9 mouse cellular contexts compared by ENCODE assay signal in the genomic region with DNA sequence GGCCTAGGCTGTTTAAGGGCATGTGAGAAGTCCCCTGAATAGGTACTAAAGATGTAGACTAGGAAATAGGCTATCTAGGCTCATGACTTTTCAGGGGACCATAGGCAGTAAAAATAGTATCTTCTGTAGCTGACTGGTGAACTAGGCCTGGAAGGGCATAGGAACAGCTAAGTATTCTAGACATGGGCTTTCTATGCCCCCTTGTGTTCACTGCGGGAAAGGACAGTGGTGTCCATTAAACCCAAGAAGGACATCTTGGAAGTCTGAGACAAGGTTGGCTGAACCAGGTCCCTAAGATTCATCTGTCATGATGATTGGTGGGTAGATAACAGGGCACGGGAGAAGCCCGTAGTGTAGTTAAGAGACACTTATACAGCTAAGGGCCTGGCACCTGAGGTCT. TPM values are rescaled to one million over a fixed set of nuclear protein-coding genes. Genes with fewer than 3 reads are reported as not detected.
A peak's percentile ranks its signal among the peaks of the same experiment; 100 is the strongest.
DNase-seq lines count a peak whose midpoint lies in the region; ATAC-seq and TF ChIP-seq lines count a peak whose summit lies in the region.
"Had no signal": no experiment of that assay in that cellular context is flagged by ENCODE, and none has a peak within 500 bp of the region (broad histone marks: within the 10 kb centered on the region; RNA-seq: fewer than 3 reads in every experiment).

No protein-coding gene starts in this region.

- H3K4me2 ChIP-seq in forebrain, postnatal 0 days (ENCODE audit: low read depth), result no peak overlapping the region
- H3K4me2 ChIP-seq in forebrain, embryonic 12.5 days, result no peak overlapping the region

- 73% methylated on average over 3 of the region's 3 CpGs for WGBS in forebrain, postnatal 0 days
- 72% methylated on average over 3 of the region's 3 CpGs for WGBS in forebrain, embryonic 12.5 days

- H3K27me3 ChIP-seq in forebrain, postnatal 0 days (ENCODE audit: insufficient read depth, low read length), result no peaks in the 10 kb centered on the region
- no peaks in the 10 kb centered on the region for H3K27me3 ChIP-seq in forebrain, embryonic 12.5 days
- H3K27me3 ChIP-seq in G1E (ENCODE audit: insufficient read depth, low read length), result no peaks in the 10 kb centered on the region

- H3K4me3 ChIP-seq in forebrain, postnatal 0 days (ENCODE audit: low read depth, low read length), result no peak overlapping the region
- H3K4me3 ChIP-seq in forebrain, embryonic 12.5 days (replicated peaks), result no peak overlapping the region
- no peak overlapping the region for H3K4me3 ChIP-seq in G1E (ENCODE audit: low read depth, low read length)

- no peak overlapping the region for H3K9ac ChIP-seq in forebrain, postnatal 0 days
- H3K9ac ChIP-seq in forebrain, embryonic 12.5 days, result no peak overlapping the region

- no peaks in the 10 kb centered on the region for H3K4me1 ChIP-seq in forebrain, postnatal 0 days (ENCODE audit: insufficient read depth)
- no peaks in the 10 kb centered on the region for H3K4me1 ChIP-seq in forebrain, embryonic 12.5 days
- H3K4me1 ChIP-seq in G1E (ENCODE audit: insufficient read depth, low read depth, low read length), result no peaks in the 10 kb centered on the region

- peak; percentile 59 for ATAC-seq in forebrain, postnatal 0 days
- ATAC-seq in forebrain, embryonic 12.5 days (ENCODE audit: low FRiP score), result no peak
- no peak for ATAC-seq in G1E (ENCODE audit: extremely low read depth, insufficient number of reproducible peaks, low FRiP score, poor library complexity, severe bottlenecking)
- peak; percentile 87 for ATAC-seq in megakaryocyte progenitor cell, adult 5-6 weeks (replicated peaks; ENCODE audit: poor library complexity)

- no peak overlapping the region for H3K27ac ChIP-seq in forebrain, postnatal 0 days (ENCODE audit: low read depth, low read length)
- H3K27ac ChIP-seq in forebrain, embryonic 12.5 days, result no peak overlapping the region

- peak; percentile 77 for TF ChIP-seq CTCF in forebrain, postnatal 0 days (IDR thresholded peaks at IDR 0.05; ENCODE audit: low read depth)
- TF ChIP-seq CTCF in G1E (IDR thresholded peaks at IDR 0.05; ENCODE audit: low read depth, low read length), result 0 out of 2 replicates have a peak, but pooled peaks have one; percentile 35

- DNase-seq in forebrain, postnatal 0 days, result peak; percentile 61
- peak; percentile 7 for DNase-seq in G1E (ENCODE audit: low spot score)
- peak; percentile 11 to 39 for DNase-seq in cerebellum, postnatal 36 days
- DNase-seq in heart, postnatal 14 days, result peak; percentile 35 to 56
- DNase-seq in layer of hippocampus, postnatal 14 days (ENCODE audit: low spot score in 2 of 2), result peak; percentile 40 to 49
- peak; percentile 10 for DNase-seq in spleen, adult 12 weeks (ENCODE audit: low spot score)

- intact Hi-C loops in heart, postnatal 14 days (cut with DNase I), result loop anchor here (2.0 kb wide), 2 partner anchors 79 to 157 kb away; a partner anchor contains a TSS

- no peaks in the 10 kb centered on the region for H3K9me3 ChIP-seq in forebrain, postnatal 0 days (ENCODE audit: low read length)
- H3K9me3 ChIP-seq in forebrain, embryonic 12.5 days, result no peaks in the 10 kb centered on the region
- H3K9me3 ChIP-seq in G1E (replicated peaks), result no peaks in the 10 kb centered on the region

- H3K36me3 ChIP-seq in forebrain, postnatal 0 days (ENCODE audit: insufficient read depth), result peaks cover 64% of the 10 kb centered on the region
- peaks cover 46% of the 10 kb centered on the region for H3K36me3 ChIP-seq in forebrain, embryonic 12.5 days (replicated peaks)
- peaks cover 86% of the 10 kb centered on the region for H3K36me3 ChIP-seq in G1E (replicated peaks)

RNA-seq across cellular contexts. Expression of a gene that starts 10.1 kb away (rescaled TPM):
- total RNA-seq in forebrain, postnatal 0 days (2014; rRNA removed), result not detected in 2 replicates
- not detected in 2 replicates for polyA plus RNA-seq in forebrain, postnatal 0 days (2015; fragmentation: Nextera tagmentation; extraction: Ambion mirVana)
- polyA plus RNA-seq in forebrain, embryonic 12.5 days (2016; fragmentation: Nextera tagmentation; extraction: Ambion mirVana), result 0.13 and 0.21 TPM in 2 replicates
- total RNA-seq in G1E (2014; fragmentation: Nextera tagmentation) (not detected in 2 replicates), G1E (2017) (0.12 and 0.27 TPM in 2 replicates)
- polyA plus RNA-seq in G1E (2012), result not detected in 2 replicates
- total RNA-seq in heart, postnatal 14 days (2021), result under 1 TPM in 1 of 2 experiments, not detected in 1; 0.20 TPM
- total RNA-seq in layer of hippocampus, postnatal 14 days (2021), result not detected
- not detected in 2 replicates for total RNA-seq in megakaryocyte progenitor cell, adult 5-6 weeks (2015)
- 0.21 TPM in 1 of 2 replicates, not detected in the other for total RNA-seq in megakaryocyte progenitor cell, adult 5-6 weeks (2017)
- total RNA-seq: layer of hippocampus, postnatal 25 days had no signal

RNA-seq across cellular contexts. Expression of a gene that starts 55.5 kb away (rescaled TPM):
- 11.1 and 17.8 TPM in 2 replicates for total RNA-seq in forebrain, postnatal 0 days (2014; rRNA removed)
- polyA plus RNA-seq in forebrain, postnatal 0 days (2015; fragmentation: Nextera tagmentation; extraction: Ambion mirVana), result 2.7 and 7.6 TPM in 2 replicates
- polyA plus RNA-seq in forebrain, embryonic 12.5 days (2016; fragmentation: Nextera tagmentation; extraction: Ambion mirVana), result 9.9 and 10.5 TPM in 2 replicates
- 29.6 and 30.5 TPM in 2 replicates for total RNA-seq in G1E (2014; fragmentation: Nextera tagmentation)
- total RNA-seq in G1E (2017), result 11.8 and 12.1 TPM in 2 replicates
- polyA plus RNA-seq in G1E (2012), result 2.2 and 2.4 TPM in 2 replicates
- 100 to 1,000 TPM; 250 to 267 TPM for total RNA-seq in heart, postnatal 14 days (2021)
- total RNA-seq in layer of hippocampus, postnatal 14 days (2021), result 10 to 100 TPM; 29.6 to 30.4 TPM
- total RNA-seq in megakaryocyte progenitor cell, adult 5-6 weeks (2015), result 13.0 and 16.4 TPM in 2 replicates
- total RNA-seq in megakaryocyte progenitor cell, adult 5-6 weeks (2017), result 10.9 and 14.6 TPM in 2 replicates

Comparison
In these comparisons a context has a peak if more than half of its experiments do, and no peak if none do; other contexts are left out.
1. ATAC-seq: peak in forebrain, postnatal 0 days (single experiment) and megakaryocyte progenitor cell, adult 5-6 weeks (single experiment); none in forebrain, embryonic 12.5 days (single experiment) and G1E (single experiment).
2. DNase-seq: peak in every context shown above with its lines; median percentile 61 in forebrain, postnatal 0 days; 46 in heart, postnatal 14 days; 44 in layer of hippocampus, postnatal 14 days; 25 in cerebellum, postnatal 36 days; 10 in spleen, adult 12 weeks; 7 in G1E.
3. RNA of a gene that starts 55.5 kb away (total RNA-seq): 250 to 267 TPM in heart, postnatal 14 days; 29.6 to 30.4 TPM in layer of hippocampus, postnatal 14 days, 11.8 to 30.5 TPM in G1E, 11.1 to 17.8 TPM in forebrain, postnatal 0 days and 10.9 to 16.4 TPM in megakaryocyte progenitor cell, adult 5-6 weeks; every median in the first group is over 4 times any median in the second.